Mouse (Mus musculus) spleen, embryonic (tissue): Measurements from ENCODE around the gene Gramd1a.

Experiments used
- CTCF ChIA-PET: fragments of 350-600 bp; sonication (Branson Sonifier 250); formaldehyde crosslinking; loops from one replicate; lab custom pipeline; 2022; lab: Charles Lee

Gramd1a gene

DNA sequence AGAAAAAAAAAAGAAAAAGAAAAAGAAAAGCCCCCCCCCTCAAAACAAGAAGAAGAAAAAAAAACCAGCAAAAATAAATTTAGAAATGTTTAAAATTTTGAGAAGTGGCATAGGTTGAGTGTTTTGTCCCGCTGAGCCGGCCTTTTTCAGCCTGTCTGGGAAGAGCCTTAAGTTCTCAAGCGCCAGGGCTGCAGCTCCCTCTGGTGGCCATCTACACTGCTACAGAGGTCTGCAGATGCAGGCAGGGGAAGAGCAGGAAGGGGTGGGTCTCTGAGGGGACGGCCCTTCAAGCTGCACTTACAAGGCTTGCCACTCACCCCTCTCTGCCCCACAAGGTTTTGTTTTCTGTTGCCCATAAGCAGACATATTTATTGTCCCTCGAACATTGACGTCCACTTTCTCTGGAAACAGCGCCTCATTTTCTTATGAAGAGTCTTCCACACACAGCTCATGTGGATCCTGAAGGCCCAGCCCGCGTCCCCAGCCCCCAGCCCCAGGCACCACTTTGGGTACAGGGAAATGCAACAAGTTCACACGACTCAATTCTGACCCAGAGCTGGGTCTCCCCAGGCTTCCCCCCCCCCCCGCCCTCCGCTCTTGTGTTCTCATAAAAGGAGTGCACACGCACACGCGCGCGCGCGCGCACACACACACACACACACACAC is 58.0 kb downstream of the Gramd1a start:
- CTCF ChIA-PET = interaction anchor here (0.6 to 2.0 kb wide), 6 partner anchors 37 to 147 kb away, joined by 4 to 14 read pairs (median 4); partner anchors contain the start of gene Lgi4

DNA sequence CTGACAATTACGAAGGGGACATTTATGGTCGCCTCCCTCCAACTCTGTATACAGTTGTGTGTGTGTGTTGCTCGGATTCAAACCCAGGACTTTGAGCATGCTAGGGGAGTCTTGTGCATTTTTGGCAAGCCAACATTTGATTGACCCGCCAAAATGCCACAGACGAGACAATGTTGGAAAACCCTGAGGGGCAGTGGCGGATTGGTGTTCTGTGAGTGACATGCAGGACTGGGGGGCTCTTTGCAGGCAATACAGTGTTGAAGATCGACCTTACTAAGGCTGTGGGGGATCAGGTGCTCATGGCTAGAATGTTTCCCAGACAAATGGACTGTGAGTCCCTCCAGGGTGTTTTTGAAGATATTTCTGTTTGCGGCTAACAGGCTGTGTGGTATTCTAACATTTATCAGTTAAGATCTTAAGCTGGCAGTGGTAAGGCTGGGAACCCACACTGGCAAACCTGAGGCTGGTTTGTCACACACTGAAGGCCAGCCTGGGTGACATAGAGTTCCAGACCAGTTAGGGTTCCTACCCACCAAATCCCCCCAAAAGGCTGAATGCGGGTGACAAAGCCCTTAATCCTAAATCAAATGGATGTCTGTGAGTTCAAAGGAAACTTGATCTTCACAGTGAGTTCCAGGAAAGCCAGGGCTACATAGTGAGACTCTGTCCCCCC is 58.7 kb downstream of the Gramd1a start:
- CTCF ChIA-PET = interaction anchor here (0.6 to 2.0 kb wide), 4 partner anchors 36 to 146 kb away, joined by 4 to 12 read pairs (median 4); partner anchors contain the start of gene Lgi4

DNA sequence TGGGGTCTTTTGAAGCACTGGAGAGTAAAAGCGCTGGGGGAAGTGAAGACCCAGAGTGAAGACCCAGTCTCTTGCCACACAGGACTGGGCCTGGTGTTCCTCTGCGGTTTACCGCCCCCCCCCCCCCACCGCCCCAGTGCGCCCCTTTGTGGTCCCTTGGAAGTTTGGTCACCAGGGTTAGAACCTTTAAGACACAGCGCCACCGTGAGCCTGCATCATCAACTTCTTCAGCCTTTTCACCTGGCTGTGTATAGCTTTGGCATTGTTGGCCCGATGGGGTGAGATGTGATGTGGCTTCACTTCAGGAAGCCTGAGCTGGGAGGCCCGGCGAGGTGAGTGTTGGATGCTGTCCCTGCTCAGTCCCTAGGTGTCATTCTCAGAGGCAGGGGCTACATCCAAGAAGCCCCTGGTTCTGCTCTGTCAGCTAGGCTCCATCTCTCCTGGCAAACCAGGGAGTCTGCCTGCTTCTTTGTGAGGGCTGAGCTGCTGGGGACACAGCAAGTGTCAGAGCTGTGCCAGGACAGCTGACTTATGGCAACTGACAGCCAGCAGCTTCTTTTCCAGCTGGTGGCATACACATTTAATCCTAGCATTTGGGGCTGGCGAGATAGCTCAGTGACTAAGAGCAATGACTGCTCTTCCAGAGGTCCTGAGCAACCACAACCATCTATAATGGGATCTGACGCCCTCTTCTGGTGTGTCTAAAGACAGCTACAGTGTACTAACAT is 60.8 kb downstream of the Gramd1a start:
- CTCF ChIA-PET = interaction anchor here (0.5 to 0.6 kb wide), 2 partner anchors 207 to 415 kb away, joined by 3 to 6 read pairs; no protein-coding TSS in a partner anchor

DNA sequence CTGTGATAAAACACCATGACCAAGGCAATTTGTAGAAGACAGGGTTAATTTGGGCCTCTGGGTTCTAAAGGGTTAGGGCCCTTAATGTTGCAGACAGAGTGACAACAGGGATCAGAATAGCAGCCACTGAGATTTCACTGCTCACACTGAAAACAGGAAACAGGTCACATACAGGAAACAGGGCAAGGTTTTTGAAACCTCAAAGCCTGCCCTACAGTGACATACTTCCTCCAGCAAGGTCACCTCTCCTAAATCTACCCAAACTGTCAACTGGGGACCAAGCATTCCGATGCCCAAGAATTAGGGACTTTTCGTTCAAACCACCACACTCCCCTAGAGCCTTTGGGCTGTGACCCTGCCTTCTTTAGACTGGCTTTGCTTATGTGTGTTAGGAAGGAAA is 66.0 kb downstream of the Gramd1a start:
- CTCF ChIA-PET = interaction anchor here (0.7 kb wide), 1 partner anchor 268 kb away, joined by 3 read pairs; no protein-coding TSS in a partner anchor

DNA sequence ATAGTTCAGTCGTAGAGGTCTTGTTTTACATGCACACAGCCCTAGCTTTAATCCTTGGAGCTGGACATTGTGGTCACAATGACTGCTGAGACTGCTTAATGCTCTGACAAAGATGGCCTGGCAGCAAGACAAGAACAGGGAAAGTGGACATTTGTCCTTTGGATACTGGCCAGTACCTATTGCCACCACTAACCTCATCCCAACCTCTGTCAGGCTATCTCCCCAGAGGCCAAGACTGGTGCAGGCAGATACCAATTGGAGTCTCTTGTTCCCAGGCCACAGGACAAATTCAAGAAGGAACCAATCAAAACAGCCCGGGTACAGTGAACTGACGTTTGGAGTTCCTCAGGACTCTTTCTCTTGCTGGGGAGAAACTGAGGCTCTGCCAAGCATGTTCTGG is 67.5 kb downstream of the Gramd1a start:
- CTCF ChIA-PET = no interaction called here

DNA sequence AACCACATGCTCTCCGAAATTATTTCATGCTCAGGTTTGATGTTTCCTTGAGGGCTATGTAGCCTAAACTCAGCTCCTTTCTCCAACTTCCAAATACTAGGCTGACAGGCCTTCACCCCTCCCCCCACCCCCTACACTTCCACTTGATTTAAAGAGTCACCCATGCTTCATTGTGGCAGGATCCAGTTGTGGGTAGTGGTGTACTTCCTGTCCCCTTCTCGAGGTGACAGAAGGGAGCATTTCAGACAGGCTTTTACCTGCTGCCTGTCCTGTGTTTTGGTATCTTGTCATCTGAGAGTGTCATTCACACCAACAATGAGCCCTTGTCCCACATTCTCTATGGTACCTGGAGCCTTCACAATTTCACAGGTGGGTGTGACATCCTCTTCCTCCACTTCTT is 68.4 kb downstream of the Gramd1a start:
- CTCF ChIA-PET = no interaction called here

DNA sequence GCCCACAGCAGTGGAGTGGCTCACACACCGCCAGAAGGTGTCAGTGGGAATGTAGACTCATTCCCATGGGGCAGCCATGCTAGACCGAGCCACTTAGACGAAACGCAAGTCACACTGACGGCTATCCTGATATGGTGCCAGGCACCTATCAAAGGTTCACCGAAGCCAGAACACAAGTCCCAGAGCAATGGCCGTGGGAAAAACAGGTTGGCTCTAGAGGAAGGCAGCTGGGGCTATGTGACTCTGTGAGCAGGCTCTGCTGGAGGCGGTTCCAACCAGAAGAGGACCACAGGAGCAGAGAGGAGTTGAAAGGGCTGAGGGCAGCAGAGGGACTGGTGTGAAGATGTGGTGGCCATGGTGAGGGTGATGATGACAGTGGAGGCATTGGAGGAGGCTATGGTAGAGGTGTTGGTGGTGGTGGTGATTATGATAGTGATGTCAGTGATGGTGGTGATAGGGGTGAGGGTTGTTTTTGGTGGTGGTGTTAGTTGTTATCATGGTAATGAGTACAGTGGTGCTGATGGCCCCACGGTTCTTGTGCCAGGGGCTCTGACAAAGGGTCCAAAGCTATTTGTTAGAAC is 69.4 kb downstream of the Gramd1a start:
- CTCF ChIA-PET = interaction anchor here (0.5 kb wide), 1 partner anchor 33 kb away, joined by 4 read pairs; no protein-coding TSS in a partner anchor

DNA sequence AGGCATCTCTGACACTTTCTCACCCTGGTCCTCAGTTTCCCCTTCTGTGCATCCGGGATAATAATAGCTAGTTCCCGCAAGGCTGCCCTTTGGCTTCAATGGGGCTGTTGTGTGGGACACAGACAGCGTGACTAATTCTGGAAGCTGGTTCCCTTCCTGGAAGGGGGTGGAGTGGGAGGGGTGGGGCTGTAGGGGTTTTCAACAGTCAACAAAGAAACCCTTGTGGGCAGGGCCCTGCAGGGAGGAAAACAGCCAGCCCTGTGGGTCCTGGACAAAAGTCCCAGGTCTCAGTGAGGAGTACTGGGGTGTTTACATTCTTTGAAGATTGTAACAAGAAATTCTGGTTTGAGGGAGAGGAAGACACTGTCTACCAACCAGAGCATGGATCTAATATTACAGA is 70.5 kb downstream of the Gramd1a start:
- CTCF ChIA-PET = no interaction called here

DNA sequence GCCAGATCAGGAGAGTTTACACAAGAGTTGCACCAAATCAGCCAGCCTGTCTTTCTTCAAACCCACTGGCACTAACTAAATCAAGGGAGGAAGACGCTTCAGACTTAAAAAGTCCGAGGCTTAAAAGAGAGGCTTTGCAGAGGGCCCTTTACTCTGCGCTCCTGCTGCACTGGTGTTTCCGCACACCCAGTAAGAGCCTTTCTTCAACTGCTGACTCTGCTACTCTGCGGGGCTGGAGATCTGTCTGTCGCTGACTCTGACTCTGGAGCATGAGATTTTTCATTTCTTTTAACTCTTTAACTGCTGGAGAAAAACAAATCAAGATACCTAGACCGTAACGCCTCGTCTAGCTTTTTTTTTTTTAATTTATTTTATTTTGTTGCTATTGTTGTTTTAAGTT is 71.6 kb downstream of the Gramd1a start:
- CTCF ChIA-PET = no interaction called here

DNA sequence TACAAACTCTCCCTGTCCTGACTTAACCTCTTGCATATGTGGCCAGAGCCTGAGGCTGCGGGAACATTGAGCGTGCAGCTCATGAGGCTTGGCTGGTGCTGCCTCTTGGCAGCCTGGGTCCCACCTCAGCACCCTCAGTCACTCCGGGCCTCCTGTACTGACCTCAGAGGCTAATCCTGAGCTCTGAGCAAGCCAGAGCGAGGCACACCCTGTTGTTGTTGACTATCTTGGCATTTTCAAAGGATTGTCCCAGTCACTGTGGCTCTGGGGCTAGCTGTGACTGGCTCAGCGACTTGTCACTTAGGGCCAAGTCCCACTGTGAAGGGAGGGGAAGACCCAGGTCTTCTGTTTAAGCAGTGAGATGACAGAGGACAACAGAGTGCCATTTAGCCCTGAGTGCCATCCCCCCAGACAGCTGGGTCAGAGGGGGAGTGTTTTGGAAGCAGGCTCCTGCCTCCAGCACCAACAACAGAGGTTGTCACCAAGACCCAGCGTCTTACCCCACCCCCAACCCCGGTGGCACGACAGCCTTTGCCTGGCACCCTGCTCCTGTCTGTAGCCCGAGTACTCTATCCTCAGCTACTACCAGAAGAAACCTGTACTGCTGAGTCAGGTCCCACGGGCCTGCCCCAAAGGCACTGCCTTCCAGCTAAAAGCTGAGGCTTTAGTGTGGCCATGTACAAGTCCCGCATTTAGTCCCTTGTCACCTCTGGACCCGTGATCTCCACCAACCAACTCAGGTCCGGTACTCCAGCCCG is 72.7 kb downstream of the Gramd1a start:
- CTCF ChIA-PET = interaction anchor here (0.6 kb wide), 1 partner anchor 15 kb away, joined by 3 read pairs; no protein-coding TSS in a partner anchor

DNA sequence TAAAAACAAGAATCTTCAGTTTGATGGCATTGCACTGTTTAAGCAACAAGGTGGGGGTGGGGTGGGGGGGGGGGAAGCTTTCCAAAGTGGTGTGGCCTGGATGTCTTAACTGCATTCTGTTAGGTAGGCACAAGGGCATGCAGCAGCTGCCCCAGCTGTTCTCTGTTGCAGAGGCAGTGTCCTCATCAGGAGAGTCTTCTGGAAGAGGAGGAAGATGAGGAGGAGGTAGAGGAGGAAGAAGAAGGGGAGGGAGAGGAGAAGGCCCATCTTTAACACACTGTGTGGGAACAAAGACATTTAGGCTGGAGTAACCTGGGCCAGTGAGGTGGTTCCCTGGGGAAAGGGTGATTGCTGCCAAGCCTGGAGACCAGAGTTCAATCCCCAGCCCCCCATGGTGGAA is 73.6 kb downstream of the Gramd1a start:
- CTCF ChIA-PET = no interaction called here

DNA sequence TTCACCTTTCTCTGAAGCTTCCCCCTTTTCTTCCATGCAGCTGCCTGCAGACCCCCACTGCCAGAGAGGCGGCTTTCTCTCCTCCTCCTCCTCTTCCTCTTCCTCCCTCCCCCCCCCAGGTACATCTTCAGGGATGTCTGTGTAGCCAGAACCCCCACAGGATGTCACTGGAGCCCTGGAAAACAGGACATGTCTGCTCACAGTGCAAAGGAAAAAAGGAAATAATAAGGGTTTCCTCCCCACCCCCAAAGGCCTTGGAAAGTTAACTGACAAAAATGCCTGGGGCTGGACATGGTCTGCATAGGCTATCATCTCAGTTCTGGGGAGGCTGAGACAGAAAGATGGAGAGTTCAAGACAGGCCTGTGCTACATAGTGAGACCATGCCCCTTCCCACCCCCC is 74.6 kb downstream of the Gramd1a start:
- CTCF ChIA-PET = interaction anchor here (0.6 kb wide), 1 partner anchor 90 kb away, joined by 3 read pairs; no protein-coding TSS in a partner anchor

DNA sequence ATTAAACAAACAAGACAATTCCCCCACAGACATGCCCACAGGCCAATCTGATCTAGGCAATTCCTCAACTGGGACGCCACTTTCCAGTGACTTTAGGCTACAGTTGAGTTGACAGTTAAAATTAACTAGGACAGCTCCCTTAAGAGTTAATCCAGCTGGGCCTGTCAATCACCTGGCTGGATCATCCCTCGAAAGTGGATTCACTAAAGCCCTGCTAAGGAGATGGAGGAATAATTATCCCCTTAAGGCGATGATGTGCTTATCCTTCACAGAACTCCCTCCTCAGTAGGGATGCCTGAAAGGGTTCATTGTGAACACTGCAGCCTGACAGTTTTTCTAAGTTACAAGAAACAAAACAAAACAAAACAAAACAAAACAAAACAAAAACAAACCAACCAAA is 75.1 kb downstream of the Gramd1a start:
- CTCF ChIA-PET = interaction anchor here (0.6 kb wide), 1 partner anchor 90 kb away, joined by 3 read pairs; no protein-coding TSS in a partner anchor
